Mouse (Mus musculus) stomach, embryonic 16.5 days (tissue): Measurements from ENCODE around the gene Yjefn3. TPM values are rescaled to one million over a fixed set of nuclear protein-coding genes. Genes with fewer than 3 reads are reported as not detected.

Experiments
- ATAC-seq: fragments of 200-750 bp; cut with Nextera tagmentation; 2 replicates; pipeline ENCODE4 v1.8.0; 2017; ENCODE audit warnings: moderate number of reproducible peaks, moderate TSS enrichment; ENCODE audit not compliant: insufficient read depth, low FRiP score
- H3K27ac ChIP-seq: fragments of 300-500 bp; sonication (generic); 2 replicates; pipeline ENCODE4 v1.5.1; 2014; ENCODE audit warnings: low read length
- H3K27me3 ChIP-seq: fragments of 300-500 bp; sonication (generic); 2 replicates; pipeline ENCODE4 v1.6.1; 2014; ENCODE audit warnings: low read length, control low read depth, mixed read lengths; ENCODE audit not compliant: control insufficient read depth, insufficient read depth
- H3K36me3 ChIP-seq: fragments of 300-500 bp; sonication (generic); 2 replicates; pipeline ENCODE4 v1.6.1; 2014; ENCODE audit warnings: low read length; ENCODE audit not compliant: control insufficient read depth, insufficient read depth
- H3K4me1 ChIP-seq: fragments of 300-500 bp; sonication (generic); 2 replicates; pipeline ENCODE4 v1.6.1; 2014; ENCODE audit warnings: low read length, control low read depth, mixed read lengths; ENCODE audit not compliant: control insufficient read depth, insufficient read depth
- H3K4me2 ChIP-seq: fragments of 300-500 bp; sonication (generic); 2 replicates; pipeline ENCODE4 v1.6.1; 2014; ENCODE audit warnings: low read depth, low read length, mixed read lengths
- H3K4me3 ChIP-seq: fragments of 300-500 bp; sonication (generic); replicated peaks from 2 replicates; pipeline ENCODE4 v1.5.1; 2014; ENCODE audit warnings: mild to moderate bottlenecking, low read length
- H3K9ac ChIP-seq: fragments of 300-500 bp; sonication (generic); 2 replicates; pipeline ENCODE4 v1.6.1; 2014; ENCODE audit warnings: low read length
- H3K9me3 ChIP-seq: fragments of 300-500 bp; sonication (generic); replicated peaks from 2 replicates; pipeline ENCODE4 v1.6.1; 2016; ENCODE audit warnings: low read length, control low read depth; ENCODE audit not compliant: control insufficient read depth
- WGBS: fragments of 180-500 bp; shearing (Covaris S2); extraction: QIAGEN DNeasy Blood & Tissue Kit; methylation state at CpG from one replicate; pipeline ENCODE4 v1.1.7; 2014; 5-methylcytosine and 5-hydroxymethylcytosine counted together
- polyA plus RNA-seq: library from polyadenylated mRNA; unstranded; fragments of >200 nt; fragmentation: Nextera tagmentation; extraction: Ambion mirVana; gene quantifications from 2 replicates; pipeline ENCODE4 v1.2.1, GENCODE M21; 2015

Yjefn3 gene
- polyA plus RNA-seq, 1 experiment from 2014 or later: 3.2 TPM

DNA sequence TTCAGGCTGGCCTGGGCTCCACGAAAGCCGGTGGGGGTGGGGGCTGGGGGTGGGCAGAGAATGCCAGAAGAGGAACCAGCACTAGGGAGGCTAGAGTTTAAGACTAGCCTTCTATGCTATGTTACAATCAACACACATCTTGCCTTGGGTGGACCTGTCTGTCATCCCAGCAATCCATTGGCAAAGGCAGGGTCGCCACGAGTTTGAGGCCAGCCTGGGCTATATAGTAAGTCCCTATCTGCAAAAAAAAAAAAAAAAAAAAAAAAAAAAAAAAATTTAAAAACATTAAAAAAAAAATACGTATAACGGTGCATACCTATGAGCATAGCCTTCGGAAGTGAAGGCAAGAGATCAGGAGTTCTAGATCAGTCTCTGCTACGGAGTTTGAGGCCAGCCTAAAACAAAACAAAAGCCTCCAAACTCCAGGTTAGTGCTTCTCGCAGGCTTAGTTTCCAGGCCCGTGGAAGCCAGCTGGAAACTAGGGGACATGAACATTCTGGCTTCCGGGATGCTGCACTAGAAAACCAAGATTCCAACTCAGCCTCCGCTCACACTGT is 1.5 kb downstream of the Yjefn3 start:
- peak overlapping the region; percentile 63 for H3K4me3 ChIP-seq
- H3K9me3 ChIP-seq: no peaks in the 10 kb centered on the region
- peaks cover 32% of the 10 kb centered on the region for H3K4me1 ChIP-seq
- peak overlapping the region; percentile 99 for H3K4me2 ChIP-seq
- no peaks in the 10 kb centered on the region for H3K27me3 ChIP-seq
- peak overlapping the region; percentile 76 for H3K27ac ChIP-seq
- no peaks in the 10 kb centered on the region for H3K36me3 ChIP-seq
- peak overlapping the region; percentile 82 for H3K9ac ChIP-seq
- 10% methylated on average over 12 of the region's 12 CpGs for WGBS
- no peak for ATAC-seq

DNA sequence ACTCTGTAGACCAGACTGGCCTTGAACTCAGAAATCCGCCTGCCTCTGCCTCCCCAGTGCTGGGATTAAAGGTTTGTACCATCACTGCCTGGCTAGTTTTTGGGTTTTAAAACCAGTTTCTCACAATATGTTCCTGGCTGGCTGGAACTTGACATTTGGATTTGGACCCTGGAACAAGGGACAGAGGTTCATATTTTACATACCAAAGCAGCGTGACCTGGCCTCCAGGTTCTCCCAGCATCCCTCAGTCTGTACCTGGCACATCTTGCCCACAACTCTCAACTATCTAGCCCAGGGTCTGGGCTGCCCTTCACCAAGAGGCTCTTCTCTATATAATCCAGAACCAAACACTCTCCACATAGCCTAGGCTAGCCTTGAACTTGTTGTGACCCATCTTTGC is 2.6 kb downstream of the Yjefn3 start:
- Histone ChIP-seq H3K36me3 (no peaks in the 10 kb centered on the region), H3K9me3 (no peaks in the 10 kb centered on the region), H3K4me1 (peaks cover 32% of the 10 kb centered on the region), H3K4me2 (no peak overlapping the region), H3K4me3 (no peak overlapping the region), H3K27ac (no peak overlapping the region), H3K9ac (no peak overlapping the region), H3K27me3 (no peaks in the 10 kb centered on the region)
- 94% methylated on average over 2 of the region's 2 CpGs for WGBS
- ATAC-seq: no peak

DNA sequence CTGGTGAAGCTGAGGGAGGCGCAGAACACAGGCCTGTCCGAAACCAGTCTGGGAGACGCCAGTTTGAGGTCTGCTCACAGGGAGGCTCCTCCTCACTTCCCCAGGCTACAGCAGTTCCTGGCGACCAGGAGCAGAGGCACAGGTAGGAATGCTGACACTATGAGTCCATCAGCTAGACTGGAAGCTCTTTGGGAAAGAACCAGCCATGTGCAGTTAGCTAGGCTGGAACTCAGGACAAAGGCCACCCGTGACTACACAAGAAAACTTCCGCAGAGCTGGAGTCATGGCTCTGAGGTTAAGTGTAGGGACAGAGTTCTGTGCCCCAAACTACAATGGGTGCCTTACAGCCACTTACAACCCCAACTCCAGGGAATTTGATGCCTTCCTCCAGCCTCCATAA is 4.7 kb downstream of the Yjefn3 start:
- no peak overlapping the region for H3K4me2 ChIP-seq
- peaks cover 26% of the 10 kb centered on the region for H3K4me1 ChIP-seq
- no peak overlapping the region for H3K4me3 ChIP-seq
- ATAC-seq: no peak
- H3K27ac ChIP-seq: no peak overlapping the region
- WGBS: 78% methylated on average over 6 of the region's 6 CpGs
- no peaks in the 10 kb centered on the region for H3K36me3 ChIP-seq
- no peak overlapping the region for H3K9ac ChIP-seq
- no peaks in the 10 kb centered on the region for H3K9me3 ChIP-seq
- H3K27me3 ChIP-seq: no peaks in the 10 kb centered on the region

DNA sequence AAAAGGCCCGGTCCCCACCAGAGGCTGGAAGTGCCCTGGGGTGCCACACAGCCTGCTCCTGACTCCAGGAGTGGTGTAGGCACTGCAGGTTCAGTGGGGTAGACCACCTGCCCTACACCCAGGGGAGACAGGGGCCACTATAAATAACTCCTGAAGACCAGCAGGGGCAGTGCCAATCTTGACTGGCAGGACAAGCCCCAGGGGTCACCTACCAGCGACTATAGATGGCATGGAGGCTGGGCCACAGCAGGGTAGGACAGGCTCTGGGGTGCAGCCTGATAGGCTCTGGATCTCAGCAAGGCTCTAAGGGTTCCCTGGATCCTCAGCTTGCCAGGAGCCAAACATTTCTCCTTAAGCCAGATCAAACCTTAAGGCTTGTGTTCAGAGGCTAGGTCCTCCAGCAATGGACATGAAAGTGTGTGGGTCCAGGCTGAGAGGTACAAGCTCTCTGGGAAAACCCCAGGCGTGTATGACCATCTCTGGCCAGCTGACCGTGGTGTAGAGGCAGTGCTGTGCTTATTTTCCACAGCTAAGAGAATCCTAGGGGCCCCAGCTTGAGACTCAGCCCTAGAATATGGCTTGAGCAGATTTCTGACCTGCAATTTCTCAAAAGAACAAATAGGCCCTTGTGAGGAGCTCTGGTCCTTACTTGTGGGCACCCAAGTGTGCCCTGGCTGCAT is 6.6 kb downstream of the Yjefn3 start:
- Histone ChIP-seq H3K4me2 (no peak overlapping the region), H3K36me3 (no peaks in the 10 kb centered on the region), H3K9me3 (no peaks in the 10 kb centered on the region), H3K27ac (no peak overlapping the region), H3K27me3 (no peaks in the 10 kb centered on the region), H3K4me1 (peaks cover 18% of the 10 kb centered on the region), H3K4me3 (no peak overlapping the region), H3K9ac (no peak overlapping the region)
- WGBS: 70% methylated on average over 4 of the region's 4 CpGs
- ATAC-seq: no peak

DNA sequence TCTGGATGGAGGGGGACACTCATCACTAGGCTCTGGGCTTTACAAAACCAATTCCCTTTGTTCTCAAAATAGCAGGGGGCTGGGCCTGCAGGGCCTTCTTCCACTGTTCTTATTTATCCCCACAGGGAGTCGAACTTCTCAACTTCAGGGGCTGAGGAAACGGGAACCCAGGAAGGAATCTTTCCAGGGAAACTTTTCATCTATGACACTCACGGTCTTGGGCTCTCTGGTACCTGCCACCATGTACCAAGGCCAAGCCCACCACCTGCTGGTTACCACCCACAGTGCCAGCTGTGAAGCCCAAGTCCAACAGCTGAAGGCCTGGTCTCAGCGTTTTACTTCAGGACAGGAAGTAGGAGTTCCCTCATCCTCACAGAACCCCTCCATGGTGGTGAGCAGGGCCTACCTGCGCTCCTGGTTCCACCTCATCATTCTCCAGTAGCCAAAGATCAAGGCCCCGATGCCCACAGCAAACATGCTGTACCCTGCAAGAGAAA is 7.6 kb downstream of the Yjefn3 start:
- Histone ChIP-seq H3K27me3 (peaks cover 10% of the 10 kb centered on the region), H3K9ac (no peak overlapping the region), H3K36me3 (no peaks in the 10 kb centered on the region), H3K4me2 (no peak overlapping the region), H3K4me3 (no peak overlapping the region), H3K9me3 (no peaks in the 10 kb centered on the region), H3K4me1 (peaks cover 8% of the 10 kb centered on the region), H3K27ac (no peak overlapping the region)
- no peak for ATAC-seq
- WGBS: 63% methylated on average over 6 of the region's 6 CpGs

DNA sequence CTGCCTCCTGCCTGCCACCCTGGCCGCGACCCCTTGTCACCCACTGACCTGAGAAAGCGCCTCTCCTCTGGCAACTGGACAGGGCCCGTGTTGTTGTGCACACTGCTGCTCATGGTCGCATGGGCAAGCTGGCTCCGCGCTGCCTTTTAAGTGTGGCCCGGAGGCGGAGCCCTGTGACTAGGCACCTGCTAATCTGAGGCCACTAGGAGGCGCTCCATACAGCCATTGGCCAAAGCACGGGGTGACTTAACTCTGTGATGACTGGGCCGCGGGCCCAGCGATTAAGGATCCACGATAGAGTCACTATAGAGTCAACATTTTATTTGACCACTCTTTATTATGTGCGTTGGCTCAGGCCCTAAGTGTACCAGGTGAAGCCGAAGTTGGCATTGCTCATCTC is 8.6 kb downstream of the Yjefn3 start:
- peaks cover 20% of the 10 kb centered on the region for H3K27me3 ChIP-seq
- WGBS: 41% methylated on average over 17 of the region's 17 CpGs

DNA sequence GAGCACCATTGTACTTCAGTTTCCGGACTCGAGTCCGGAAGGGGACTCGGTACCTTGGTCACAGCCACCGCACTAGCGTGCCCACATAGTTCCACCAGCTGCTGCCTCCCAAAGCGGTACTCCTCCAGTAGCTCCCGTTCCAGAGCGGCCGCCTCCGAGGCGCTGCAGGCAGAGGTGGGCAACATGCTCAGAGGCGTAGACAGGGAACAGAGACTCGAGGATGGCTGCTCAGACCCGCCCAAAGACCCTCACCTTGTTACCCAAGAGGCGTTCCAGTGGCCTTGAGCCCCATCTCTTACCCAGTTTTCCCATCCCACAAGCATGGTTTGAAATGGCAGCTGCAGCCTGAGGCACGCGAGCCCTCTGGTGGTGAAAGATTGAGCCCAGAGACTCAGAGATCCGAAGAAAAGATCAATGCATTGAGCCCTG is 11.7 kb downstream of the Yjefn3 start:
- peaks cover 21% of the 10 kb centered on the region for H3K4me1 ChIP-seq
- 43% methylated on average over 19 of the region's 19 CpGs for WGBS
- no peak for ATAC-seq
- H3K27ac ChIP-seq: no peak overlapping the region
- no peaks in the 10 kb centered on the region for H3K9me3 ChIP-seq
- H3K27me3 ChIP-seq: peaks cover 50% of the 10 kb centered on the region
- H3K36me3 ChIP-seq: no peaks in the 10 kb centered on the region
- H3K9ac ChIP-seq: no peak overlapping the region
- no peak overlapping the region for H3K4me2 ChIP-seq
- H3K4me3 ChIP-seq: no peak overlapping the region

More for the DNA sequence above, 8.6 kb downstream of the Yjefn3 start:
- H3K4me1 ChIP-seq: peaks cover 10% of the 10 kb centered on the region; the same call in 1 of the 2 replicates
- no peaks in the 10 kb centered on the region for H3K36me3 ChIP-seq
- H3K9me3 ChIP-seq: no peaks in the 10 kb centered on the region
- no peak for ATAC-seq
- H3K4me3 ChIP-seq: no peak overlapping the region
- no peak overlapping the region for H3K4me2 ChIP-seq
- no peak overlapping the region for H3K27ac ChIP-seq
- no peak overlapping the region for H3K9ac ChIP-seq

DNA sequence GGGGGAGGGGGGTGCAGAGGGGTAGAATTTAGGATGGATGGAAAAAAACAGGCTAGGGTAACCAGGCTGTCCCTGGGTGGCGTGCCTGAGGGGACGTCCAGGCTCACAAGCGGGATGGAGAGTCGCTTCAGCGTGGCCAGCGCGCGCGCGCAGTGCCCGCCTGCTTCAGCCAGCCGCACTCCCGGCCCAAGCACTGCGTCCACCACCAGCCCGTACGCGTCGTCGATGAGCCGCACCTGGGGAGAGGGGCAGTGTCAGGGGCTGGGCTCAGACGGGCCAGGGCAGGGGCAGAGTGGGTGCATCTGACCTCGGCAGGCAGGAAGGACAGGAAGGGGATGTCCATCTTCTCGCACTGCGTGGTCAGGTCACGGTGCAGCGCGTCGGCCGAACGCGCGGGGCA is 13.6 kb downstream of the Yjefn3 start:
- Histone ChIP-seq H3K9ac (no peak overlapping the region), H3K9me3 (no peaks in the 10 kb centered on the region), H3K27ac (no peak overlapping the region), H3K4me1 (peaks cover 21% of the 10 kb centered on the region), H3K27me3 (peaks cover 69% of the 10 kb centered on the region), H3K36me3 (no peaks in the 10 kb centered on the region), H3K4me2 (peak overlapping the region; percentile 45), H3K4me3 (peak overlapping the region; percentile 22)
- 5% methylated on average over 32 of the region's 32 CpGs for WGBS
- ATAC-seq: 0 out of 2 replicates have a peak, but pooled peaks have one; percentile 22

DNA sequence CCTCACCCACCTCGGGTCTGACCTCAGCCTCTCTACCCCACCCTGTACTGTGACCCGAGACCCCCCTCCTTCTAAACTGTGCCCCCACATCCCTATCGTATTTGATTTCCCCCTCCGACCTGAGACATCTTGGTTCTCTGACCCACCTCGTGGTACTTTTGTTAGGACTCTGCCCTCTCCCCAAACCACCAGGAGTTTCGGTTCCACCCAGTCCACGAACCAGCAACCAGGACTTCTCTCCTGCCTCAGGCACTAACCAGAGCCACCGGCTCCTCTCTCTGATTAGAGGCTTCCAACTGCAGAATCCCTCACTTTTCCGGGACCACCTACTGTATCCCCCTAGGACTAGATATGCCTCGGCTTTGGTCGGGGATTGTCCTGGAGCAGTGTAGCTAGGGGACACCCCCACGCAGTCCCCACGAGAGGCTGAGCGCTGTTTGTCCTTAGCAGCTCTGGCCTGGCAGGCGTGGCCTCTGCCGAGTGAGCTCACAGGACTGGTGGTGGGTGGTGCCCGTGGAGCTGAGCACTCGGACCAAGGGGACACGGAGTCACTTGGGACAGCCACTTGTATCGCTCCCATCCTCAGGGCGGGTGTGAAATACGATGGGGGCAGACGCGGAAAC is 14.2 kb downstream of the Yjefn3 start:
- Histone ChIP-seq H3K36me3 (no peaks in the 10 kb centered on the region), H3K9me3 (no peaks in the 10 kb centered on the region), H3K9ac (no peak overlapping the region), H3K4me1 (peaks cover 21% of the 10 kb centered on the region), H3K4me3 (peak overlapping the region; percentile 22), H3K27ac (no peak overlapping the region), H3K4me2 (peak overlapping the region; percentile 45), H3K27me3 (peaks cover 75% of the 10 kb centered on the region)
- ATAC-seq: no peak
- WGBS: 7% methylated on average over 24 of the region's 24 CpGs
